ENCODE assay signal across 26 mouse cellular contexts in the genomic region with DNA sequence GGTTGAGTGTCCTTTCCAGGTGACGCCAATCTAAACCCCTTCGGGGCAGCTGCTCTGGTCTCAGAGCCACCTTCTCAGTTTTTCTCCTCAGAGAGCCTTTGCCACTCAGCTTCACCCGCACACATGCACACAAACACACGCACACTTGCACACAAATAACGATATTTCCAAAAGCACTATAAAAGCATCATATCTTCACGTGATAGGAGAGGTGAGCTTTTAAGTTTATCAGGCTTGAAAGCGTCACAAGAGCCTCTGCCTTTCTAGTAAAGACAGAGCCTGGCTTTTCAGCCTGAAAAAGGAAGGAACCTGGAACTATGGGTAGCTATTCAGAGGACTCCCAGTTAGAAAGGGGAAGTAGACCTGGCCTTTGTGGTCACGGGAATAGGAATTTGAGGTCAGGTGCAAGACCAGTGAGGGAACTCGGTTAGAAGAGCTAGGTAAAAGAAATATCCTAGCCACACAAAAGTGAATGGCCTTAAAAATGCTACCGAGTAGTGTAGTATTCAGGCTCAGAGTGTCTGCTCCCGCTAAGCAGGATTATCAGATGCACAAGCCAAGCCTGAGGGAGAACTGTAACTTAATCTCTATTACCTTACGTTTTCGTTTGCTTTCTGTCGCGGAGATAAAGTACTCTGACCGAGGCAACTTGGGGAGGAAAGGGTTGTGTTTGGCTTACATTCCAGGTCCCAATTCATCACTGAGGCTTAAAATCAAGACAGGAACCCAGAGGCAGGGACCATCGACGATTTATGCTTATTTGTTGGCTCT. TPM values are rescaled to one million over a fixed set of nuclear protein-coding genes. Genes with fewer than 3 reads are reported as not detected.
A peak's percentile ranks its signal among the peaks of the same experiment; 100 is the strongest.
DNase-seq lines count a peak whose midpoint lies in the region; ATAC-seq and TF ChIP-seq lines count a peak whose summit lies in the region.
"Had no signal": no experiment of that assay in that cellular context is flagged by ENCODE, and none has a peak within 500 bp of the region (broad histone marks: within the 10 kb centered on the region; RNA-seq: fewer than 3 reads in every experiment).

No protein-coding gene starts in this region.

- peak; percentile 39 for ATAC-seq in common myeloid progenitor, adult 5-6 weeks (replicated peaks; ENCODE audit: low read depth, poor library complexity, severe bottlenecking)
- ATAC-seq in hematopoietic stem cell, adult 5-6 weeks (replicated peaks in 1 of 2; ENCODE audit: insufficient read depth in 1 of 2, low FRiP score in 2 of 2, low TSS enrichment in 1 of 2, low read depth in 1 of 2, poor library complexity in 2 of 2, severe bottlenecking in 2 of 2) = peak; percentile 55 to 67; a peak in 3 of 4 replicates
- peak; percentile 61; the same call in 1 of the 2 replicates for ATAC-seq in liver, embryonic 15.5 days (ENCODE audit: insufficient read depth)
- ATAC-seq: forebrain, postnatal 0 days; hindbrain, embryonic 16.5 days; intestine, postnatal 0 days; midbrain, embryonic 15.5 days had no signal

- H3K27me3 ChIP-seq in liver, embryonic 15.5 days = no peaks in the 10 kb centered on the region
- no peaks in the 10 kb centered on the region for H3K27me3 ChIP-seq in splenic B cell, adult 2 months (ENCODE audit: control insufficient read depth, insufficient read depth, low read length, poor library complexity, severe bottlenecking)
- H3K27me3 ChIP-seq in heart, adult 2 months (ENCODE audit: control insufficient read depth, insufficient read depth, low read length) = no peaks in the 10 kb centered on the region
- H3K27me3 ChIP-seq in limb, embryonic 10.5 days (ENCODE audit: low read depth, poor library complexity, severe bottlenecking) = no peaks in the 10 kb centered on the region
- H3K27me3 ChIP-seq: embryonic facial prominence, embryonic 13.5 days; limb, embryonic 13.5 days; midbrain, embryonic 15.5 days; neural tube, embryonic 13.5 days; stomach, embryonic 15.5 days had no signal

- 27% methylated on average over 18 of the region's 18 CpGs for WGBS in liver, embryonic 15.5 days (ENCODE audit: insufficient replicate concordance)
- 81% methylated on average over 18 of the region's 18 CpGs for WGBS in heart, adult 2 months
- WGBS in limb, embryonic 10.5 days = 87% methylated on average over 18 of the region's 18 CpGs

- peak; percentile 25 for DNase-seq in splenic B cell, adult 2 months (ENCODE audit: low read depth, low spot score)
- no peak for DNase-seq in heart, adult 2 months
- no peak for DNase-seq in limb, embryonic 10.5 days (ENCODE audit: low spot score)
- DNase-seq in heart, adult 9 months (ENCODE audit: low spot score in 2 of 2) = no peak
- DNase-seq: adrenal gland, postnatal 36 days; cerebellum, adult 11 months; cerebellum, postnatal 10 days; forebrain, postnatal 0 days; gastrocnemius, postnatal 25 days; heart, postnatal 4 days; kidney, postnatal 4 days; lung, embryonic 14.5 days; retina, postnatal 1 day; thymus, adult 2 months had no signal

- no peak for TF ChIP-seq CTCF in heart, adult 2 months (IDR thresholded peaks at IDR 0.05)

- TF ChIP-seq EP300 in heart, adult 2 months (IDR thresholded peaks at IDR 0.05; ENCODE audit: insufficient read depth, low read depth, low read length) = no peak

- peaks cover 24% of the 10 kb centered on the region for H3K4me1 ChIP-seq in liver, embryonic 15.5 days (replicated peaks)
- H3K4me1 ChIP-seq in heart, adult 2 months (ENCODE audit: control insufficient read depth, insufficient read depth, low read length) = no peaks in the 10 kb centered on the region
- no peaks in the 10 kb centered on the region for H3K4me1 ChIP-seq in limb, embryonic 10.5 days
- H3K4me1 ChIP-seq: heart, embryonic 10.5 days; limb, embryonic 13.5 days; midbrain, embryonic 15.5 days; neural tube, embryonic 13.5 days; stomach, embryonic 15.5 days had no signal

- H3K9ac ChIP-seq in liver, embryonic 15.5 days = no peak overlapping the region
- H3K9ac ChIP-seq in heart, adult 2 months (ENCODE audit: low read depth, low read length) = no peak overlapping the region
- H3K9ac ChIP-seq: embryonic facial prominence, embryonic 13.5 days; forebrain, postnatal 0 days; limb, embryonic 13.5 days; lung, embryonic 14.5 days; midbrain, embryonic 15.5 days; neural tube, embryonic 13.5 days; stomach, embryonic 15.5 days had no signal

- H3K4me2 ChIP-seq in liver, embryonic 15.5 days = peak overlapping the region; percentile 21
- H3K4me2 ChIP-seq: embryonic facial prominence, embryonic 13.5 days; limb, embryonic 13.5 days; lung, embryonic 14.5 days; midbrain, embryonic 15.5 days; neural tube, embryonic 13.5 days; stomach, embryonic 15.5 days had no signal

- no peak overlapping the region; the same call in 1 of the 2 replicates for H3K27ac ChIP-seq in liver, embryonic 15.5 days (replicated peaks)
- no peak overlapping the region for H3K27ac ChIP-seq in heart, adult 2 months
- H3K27ac ChIP-seq in limb, embryonic 10.5 days = no peak overlapping the region
- H3K27ac ChIP-seq: embryonic facial prominence, embryonic 13.5 days; heart, embryonic 10.5 days; limb, embryonic 13.5 days; midbrain, embryonic 15.5 days; neural tube, embryonic 13.5 days; stomach, embryonic 15.5 days had no signal

- no peak for TF ChIP-seq POLR2A in heart, adult 2 months (IDR thresholded peaks at IDR 0.05; ENCODE audit: insufficient read depth, low read depth, low read length)

- intact Hi-C loops in heart, adult 2 months (cut with DNase I) = no loop called here

- no peaks in the 10 kb centered on the region for H3K79me2 ChIP-seq in heart, adult 2 months (replicated peaks; ENCODE audit: control insufficient read depth, insufficient read depth, low read length)

- no peaks in the 10 kb centered on the region for H3K9me3 ChIP-seq in liver, embryonic 15.5 days (replicated peaks)
- no peaks in the 10 kb centered on the region for H3K9me3 ChIP-seq in limb, embryonic 10.5 days (replicated peaks)
- H3K9me3 ChIP-seq: embryonic facial prominence, embryonic 13.5 days; heart, embryonic 10.5 days; limb, embryonic 13.5 days; midbrain, embryonic 15.5 days; neural tube, embryonic 13.5 days; stomach, embryonic 15.5 days had no signal

- H3K4me3 ChIP-seq in liver, embryonic 15.5 days (replicated peaks) = no peak overlapping the region
- H3K4me3 ChIP-seq in heart, adult 2 months = no peak overlapping the region
- H3K4me3 ChIP-seq in limb, embryonic 10.5 days = no peak overlapping the region
- H3K4me3 ChIP-seq: embryonic facial prominence, embryonic 13.5 days; heart, embryonic 10.5 days; limb, embryonic 13.5 days; midbrain, embryonic 15.5 days; myocyte; neural tube, embryonic 13.5 days; stomach, embryonic 15.5 days had no signal

- H3K36me3 ChIP-seq in liver, embryonic 15.5 days (replicated peaks) = no peaks in the 10 kb centered on the region
- H3K36me3 ChIP-seq in splenic B cell, adult 2 months (ENCODE audit: control insufficient read depth, insufficient read depth, low read length, poor library complexity, severe bottlenecking) = peaks cover 10% of the 10 kb centered on the region
- H3K36me3 ChIP-seq in heart, adult 2 months (ENCODE audit: control insufficient read depth, insufficient read depth, low read length) = no peaks in the 10 kb centered on the region
- peaks cover 20% of the 10 kb centered on the region for H3K36me3 ChIP-seq in limb, embryonic 10.5 days
- H3K36me3 ChIP-seq: midbrain, embryonic 15.5 days; neural tube, embryonic 13.5 days had no signal

RNA-seq across cellular contexts. Expression of gene Ccnb2, which starts 36.2 kb away (rescaled TPM):
- total RNA-seq in common myeloid progenitor, adult 5-6 weeks (2017) = 83.5 and 99.1 TPM in 2 replicates
- total RNA-seq in hematopoietic stem cell, adult 5-6 weeks (2017) = 61.5 and 68.2 TPM in 2 replicates
- 207 and 219 TPM in 2 replicates for polyA plus RNA-seq in liver, embryonic 15.5 days (2015; fragmentation: Nextera tagmentation; extraction: Ambion mirVana)
- under 1 TPM; 0.57 TPM for total RNA-seq in heart, adult 2 months (2021)
- polyA plus RNA-seq in heart, adult 2 months (2012; rRNA removed) = 0.39 and 0.59 TPM in 2 replicates
- polyA plus RNA-seq in limb, embryonic 10.5 days (2016; fragmentation: Nextera tagmentation; extraction: Ambion mirVana) = 223 and 245 TPM in 2 replicates

Comparison
In these comparisons a context has a peak if more than half of its experiments do, and no peak if none do; other contexts are left out.
1. RNA of gene Ccnb2, which starts 36.2 kb away (total RNA-seq): 83.5 to 99.1 TPM in common myeloid progenitor, adult 5-6 weeks and 61.5 to 68.2 TPM in hematopoietic stem cell, adult 5-6 weeks; 0.57 TPM in heart, adult 2 months; every median in the first group is over 10 times any median in the second.
2. Peak in every context shown above with its lines, with median percentiles within 50 percentile points of each other: ATAC-seq.